Mouse (Mus musculus) Muller cell, postnatal 12 days (primary cell): ENCODE measurements around the gene Taf1d.
"Not testable (repeated sequence)": the region's sequence is repeated elsewhere in the genome, so short reads cannot be mapped to it uniquely, and the experiment has no call there.

Experiments
- DNase-seq: peaks from one replicate; pipeline ENCODE4 v3.0.0-alpha.2; 2015; ENCODE audit errors: inconsistent ontology term

Gene Taf1d

GRCm38 (mm10) chr9:15308254-15308653, 2.2 kb downstream of the Taf1d start:
- no peak for DNase-seq

- DNase-seq: no peak
Observed at GRCm38 (mm10) chr9:15309425-15309824, 3.4 kb downstream of the Taf1d start.

- no peak for DNase-seq
Observed at GRCm38 (mm10) chr9:15310179-15310578, 4.2 kb downstream of the Taf1d start.

- DNase-seq: no peak
Observed at GRCm38 (mm10) chr9:15312054-15312735, 6.2 kb downstream of the Taf1d start.

- no peak for DNase-seq
Observed at GRCm38 (mm10) chr9:15313633-15314032, 7.6 kb downstream of the Taf1d start.

- DNase-seq: no peak
Observed at GRCm38 (mm10) chr9:15314619-15315018, 8.6 kb downstream of the Taf1d start.

- DNase-seq: not testable (repeated sequence)
Observed at GRCm38 (mm10) chr9:15316296-15316695, 10.3 kb downstream of the Taf1d start.

- DNase-seq: no peak
Observed at GRCm38 (mm10) chr9:15317223-15318169, 11.5 kb downstream of the Taf1d start.

GRCm38 (mm10) chr9:15318170-15318742, 12.2 kb downstream of the Taf1d start:
- DNase-seq: no peak

GRCm38 (mm10) chr9:15337776-15338175, 31.8 kb downstream of the Taf1d start:
- no peak for DNase-seq

- no peak for DNase-seq
Observed at GRCm38 (mm10) chr9:15349925-15350324, 43.9 kb downstream of the Taf1d start.

- DNase-seq: no peak
Observed at GRCm38 (mm10) chr9:15356916-15357483, 51.0 kb downstream of the Taf1d start.

- DNase-seq: peak; percentile 96
Observed at GRCm38 (mm10) chr9:15357484-15358275, 51.7 kb downstream of the Taf1d start, which contains the start of gene Cep295. TSS of gene Cep295 (minus strand) at chr9:15357788.

GRCm38 (mm10) chr9:15364843-15365242, 58.8 kb downstream of the Taf1d start:
- DNase-seq: no peak

- DNase-seq: peak; percentile 42
Observed at GRCm38 (mm10) chr9:15365856-15366255, 59.8 kb downstream of the Taf1d start.

- DNase-seq: no peak
Observed at GRCm38 (mm10) chr9:15366260-15366659, 60.2 kb downstream of the Taf1d start.
